Mouse (Mus musculus): ENCODE measurements around the gene Tmem182. TPM values are rescaled to one million over a fixed set of nuclear protein-coding genes. Genes with fewer than 3 reads are reported as not detected.

Tmem182 gene
- polyA plus RNA-seq, 1 experiment from 2014 or later: not detected

- no peaks in the 10 kb centered on the region for H3K36me3 ChIP-seq (ENCODE audit: control insufficient read depth, insufficient read depth, low read length)
- H3K4me2 ChIP-seq: no peak overlapping the region
- no peaks in the 10 kb centered on the region for H3K27me3 ChIP-seq (ENCODE audit: control insufficient read depth, insufficient read depth, low read length)
- H3K4me3 ChIP-seq (ENCODE audit: low read depth, low read length): no peak overlapping the region
- no peak for ATAC-seq (ENCODE audit: low FRiP score)
- no peaks in the 10 kb centered on the region for H3K9me3 ChIP-seq (ENCODE audit: control insufficient read depth, low read length)
- H3K4me1 ChIP-seq (ENCODE audit: control insufficient read depth, insufficient read depth, low read length): peaks cover 3% of the 10 kb centered on the region
- 90% methylated on average over 8 of the region's 8 CpGs for WGBS
- no peak overlapping the region for H3K9ac ChIP-seq (ENCODE audit: low read length)
- DNase-seq (ENCODE audit: low spot score, missing footprints): peak; percentile 81
- no peak overlapping the region for H3K27ac ChIP-seq (ENCODE audit: low read depth, low read length)
Measured at GRCm38 (mm10) chr1:40888396-40889040, 83.1 kb downstream of the Tmem182 start.

DNA sequence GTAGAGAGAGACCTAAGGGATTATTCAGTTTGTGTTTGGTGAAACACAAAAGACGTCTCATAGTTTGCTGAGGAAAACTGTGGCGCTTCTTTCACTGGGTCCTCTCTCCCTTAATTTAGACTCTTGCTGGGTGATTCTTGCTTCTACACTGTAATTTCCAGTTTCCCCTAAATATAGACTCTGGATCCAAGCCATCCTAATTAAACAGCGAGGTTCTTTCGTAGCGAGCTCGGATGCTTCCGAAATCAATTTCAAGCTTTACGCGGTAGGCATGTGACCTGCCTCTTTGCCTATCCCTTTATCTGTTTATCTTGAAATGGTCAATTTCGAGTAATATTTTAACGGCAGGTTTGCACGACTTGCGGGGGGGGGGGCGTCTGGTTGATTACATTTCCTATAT is 84.2 kb downstream of the Tmem182 start:
- H3K4me3 ChIP-seq (ENCODE audit: low read depth, low read length): no peak overlapping the region
- H3K36me3 ChIP-seq (ENCODE audit: control insufficient read depth, insufficient read depth, low read length): no peaks in the 10 kb centered on the region
- no peak for ATAC-seq (ENCODE audit: low FRiP score)
- no peaks in the 10 kb centered on the region for H3K9me3 ChIP-seq (ENCODE audit: control insufficient read depth, low read length)
- H3K4me1 ChIP-seq (ENCODE audit: control insufficient read depth, insufficient read depth, low read length): peaks cover 3% of the 10 kb centered on the region
- H3K27ac ChIP-seq (ENCODE audit: low read depth, low read length): no peak overlapping the region
- no peak overlapping the region for H3K4me2 ChIP-seq
- DNase-seq (ENCODE audit: low spot score, missing footprints): no peak
- WGBS: 88% methylated on average over 14 of the region's 14 CpGs
- H3K9ac ChIP-seq (ENCODE audit: low read length): no peak overlapping the region
- no peaks in the 10 kb centered on the region for H3K27me3 ChIP-seq (ENCODE audit: control insufficient read depth, insufficient read depth, low read length)

DNA sequence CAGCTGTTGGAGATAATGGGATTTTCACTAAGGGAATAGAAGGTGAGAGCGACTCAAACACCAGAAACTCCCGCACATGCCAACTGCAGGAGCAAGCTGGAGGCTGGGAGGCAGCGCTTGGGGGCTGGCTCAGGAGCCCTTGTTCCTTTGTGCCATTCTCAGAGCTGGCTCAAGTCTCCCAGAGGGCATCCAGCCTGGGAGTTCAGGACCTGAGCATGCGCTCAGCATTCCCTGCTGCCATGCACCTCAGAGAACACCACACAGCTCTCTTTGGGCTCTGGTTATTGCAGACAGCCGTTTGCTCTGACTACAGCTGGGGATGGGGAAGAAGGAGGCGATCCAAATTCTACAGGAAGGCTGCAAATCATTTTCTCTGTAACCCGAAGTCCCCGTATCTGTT is 84.8 kb downstream of the Tmem182 start:
- peaks cover 3% of the 10 kb centered on the region for H3K4me1 ChIP-seq (ENCODE audit: control insufficient read depth, insufficient read depth, low read length)
- no peak overlapping the region for H3K4me2 ChIP-seq
- DNase-seq (ENCODE audit: low spot score, missing footprints) (no peak), ATAC-seq (ENCODE audit: low FRiP score) (no peak)
- 55% methylated on average over 8 of the region's 8 CpGs for WGBS
- H3K27ac ChIP-seq (ENCODE audit: low read depth, low read length): no peak overlapping the region
- H3K27me3 ChIP-seq (ENCODE audit: control insufficient read depth, insufficient read depth, low read length): no peaks in the 10 kb centered on the region
- no peak overlapping the region for H3K4me3 ChIP-seq (ENCODE audit: low read depth, low read length)
- H3K36me3 ChIP-seq (ENCODE audit: control insufficient read depth, insufficient read depth, low read length): no peaks in the 10 kb centered on the region
- no peak overlapping the region for H3K9ac ChIP-seq (ENCODE audit: low read length)
- H3K9me3 ChIP-seq (ENCODE audit: control insufficient read depth, low read length): no peaks in the 10 kb centered on the region

DNA sequence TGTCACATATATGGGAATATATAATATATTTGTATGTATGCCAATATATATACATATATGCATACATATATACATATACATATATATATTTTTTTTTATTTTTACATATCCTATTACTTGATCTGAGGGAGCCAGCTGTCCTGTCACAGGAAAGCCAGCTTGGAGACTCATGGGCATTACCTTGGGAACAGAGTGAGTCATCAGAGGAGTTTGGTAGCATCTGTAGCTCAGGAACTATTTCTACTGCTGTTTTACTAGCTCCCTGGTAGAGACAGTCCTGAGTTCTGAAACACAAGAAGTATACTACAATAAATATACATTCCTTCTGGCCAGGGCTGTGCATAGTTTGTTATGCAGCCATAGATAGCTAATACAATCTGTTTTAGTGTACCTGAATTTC is 98.3 kb downstream of the Tmem182 start:
- ATAC-seq (ENCODE audit: low FRiP score) (no peak), DNase-seq (ENCODE audit: low spot score, missing footprints) (no peak)
- H3K9ac ChIP-seq (ENCODE audit: low read length): no peak overlapping the region
- H3K4me1 ChIP-seq (ENCODE audit: control insufficient read depth, insufficient read depth, low read length): no peaks in the 10 kb centered on the region
- H3K9me3 ChIP-seq (ENCODE audit: control insufficient read depth, low read length): no peaks in the 10 kb centered on the region
- no peak overlapping the region for H3K27ac ChIP-seq (ENCODE audit: low read depth, low read length)
- H3K4me3 ChIP-seq (ENCODE audit: low read depth, low read length): no peak overlapping the region
- no peak overlapping the region for H3K4me2 ChIP-seq
- H3K27me3 ChIP-seq (ENCODE audit: control insufficient read depth, insufficient read depth, low read length): no peaks in the 10 kb centered on the region
- H3K36me3 ChIP-seq (ENCODE audit: control insufficient read depth, insufficient read depth, low read length): no peaks in the 10 kb centered on the region

Other genes starting within 250 kb of the Tmem182 start
- gene Slc9a4, start 225.5 kb upstream of the Tmem182 start, polyA plus RNA-seq (2014; fragmentation: Nextera tagmentation; extraction: Ambion mirVana): not detected in 2 replicates
- gene Slc9a2, start 125.0 kb upstream of the Tmem182 start, polyA plus RNA-seq (2014; fragmentation: Nextera tagmentation; extraction: Ambion mirVana): 0.11 TPM in 1 of 2 replicates, not detected in the other
- 3.0 and 4.0 TPM in 2 replicates for gene Mfsd9, start 14.9 kb upstream of the Tmem182 start, polyA plus RNA-seq (2014; fragmentation: Nextera tagmentation; extraction: Ambion mirVana)

Data from midbrain, embryonic 11.5 days (tissue).